Mouse (Mus musculus) hindbrain, embryonic 14.5 days (tissue): ENCODE measurements at regions not wholly inside any gene's neighbourhood (a gene's known extent, or its start where the extent isn't known, plus 50 kb on each side); places are given as distances from the start of the nearest gene placed in this dataset.

Experiments used
- ATAC-seq: fragments of 200-750 bp; cut with Nextera tagmentation; 2 replicates; pipeline ENCODE4 v1.8.0; 2017; ENCODE audit warnings: moderate number of reproducible peaks, mild to moderate bottlenecking, moderate TSS enrichment, moderate library complexity; ENCODE audit not compliant: low FRiP score
- DNase-seq: peaks from one replicate; pipeline ENCODE4 v3.0.0-alpha.2; 2015; ENCODE audit warnings: low spot score
- H3K27ac ChIP-seq: fragments of 300-500 bp; sonication (generic); 2 replicates; pipeline ENCODE4 v1.5.1; 2014; ENCODE audit warnings: mild to moderate bottlenecking, moderate library complexity
- H3K27me3 ChIP-seq: fragments of 300-500 bp; sonication (generic); 2 replicates; pipeline ENCODE4 v1.6.1; 2014; ENCODE audit warnings: mild to moderate bottlenecking, low read length, mixed read lengths; ENCODE audit not compliant: control insufficient read depth, insufficient read depth
- H3K36me3 ChIP-seq: fragments of 300-500 bp; sonication (generic); replicated peaks from 2 replicates; pipeline ENCODE4 v1.6.1; 2014; ENCODE audit not compliant: control insufficient read depth, insufficient read depth
- H3K4me1 ChIP-seq: fragments of 300-500 bp; sonication (generic); replicated peaks from 2 replicates; pipeline ENCODE4 v1.6.1; 2014; ENCODE audit warnings: antibody characterized with exemption, low read length, mixed read lengths; ENCODE audit not compliant: control insufficient read depth, insufficient read depth
- H3K4me2 ChIP-seq: fragments of 300-500 bp; sonication (generic); replicated peaks from 2 replicates; pipeline ENCODE4 v1.6.1; 2014; ENCODE audit warnings: mild to moderate bottlenecking, moderate library complexity
- H3K4me3 ChIP-seq: fragments of 300-500 bp; sonication (generic); replicated peaks from 2 replicates; pipeline ENCODE4 v1.5.1; 2014; ENCODE audit warnings: mild to moderate bottlenecking, low read length
- H3K9ac ChIP-seq: fragments of 300-500 bp; sonication (generic); 2 replicates; pipeline ENCODE4 v1.6.1; 2014
- H3K9me3 ChIP-seq: fragments of 300-500 bp; sonication (generic); 2 replicates; pipeline ENCODE4 v1.6.1; 2016; ENCODE audit warnings: low read length; ENCODE audit not compliant: control insufficient read depth
- WGBS: fragments of 180-500 bp; shearing (Covaris S2); extraction: QIAGEN DNeasy Blood & Tissue Kit; methylation state at CpG from one replicate; pipeline ENCODE4 v1.1.7; 2014; 5-methylcytosine and 5-hydroxymethylcytosine counted together

DNA sequence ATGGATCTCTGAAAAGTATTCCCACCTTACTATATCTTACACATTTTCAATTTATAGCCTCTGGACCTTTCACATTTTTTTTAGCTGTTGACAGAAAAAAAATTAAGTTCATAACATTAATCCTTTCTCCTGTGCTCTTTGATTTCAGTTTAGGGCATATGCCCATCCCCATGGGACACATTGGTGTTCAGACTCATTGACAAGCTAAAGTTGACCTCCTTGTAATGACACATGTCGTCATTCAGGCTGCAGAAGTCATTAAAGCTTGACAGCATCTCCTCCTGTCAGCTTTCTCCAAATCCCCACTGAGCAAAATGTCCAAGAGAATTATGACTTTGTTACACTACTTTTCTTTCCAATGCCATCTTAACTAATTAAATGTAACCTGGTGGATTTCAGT is 322.9 kb upstream of the Fsip2 start:
- ATAC-seq = no peak
- no peak overlapping the region for H3K4me2 ChIP-seq
- no peak overlapping the region for H3K9ac ChIP-seq
- H3K4me3 ChIP-seq = no peak overlapping the region
- H3K27me3 ChIP-seq = no peaks in the 10 kb centered on the region
- no peak for DNase-seq
- H3K36me3 ChIP-seq = no peaks in the 10 kb centered on the region
- 0 out of 2 replicates have a peak, but pooled peaks cover 3% of the 10 kb centered on the region for H3K9me3 ChIP-seq
- whole genome bisulfite sequencing = 34% methylated on average over 1 of the region's 1 CpGs
- H3K27ac ChIP-seq = no peak overlapping the region
- H3K4me1 ChIP-seq = no peaks in the 10 kb centered on the region

DNA sequence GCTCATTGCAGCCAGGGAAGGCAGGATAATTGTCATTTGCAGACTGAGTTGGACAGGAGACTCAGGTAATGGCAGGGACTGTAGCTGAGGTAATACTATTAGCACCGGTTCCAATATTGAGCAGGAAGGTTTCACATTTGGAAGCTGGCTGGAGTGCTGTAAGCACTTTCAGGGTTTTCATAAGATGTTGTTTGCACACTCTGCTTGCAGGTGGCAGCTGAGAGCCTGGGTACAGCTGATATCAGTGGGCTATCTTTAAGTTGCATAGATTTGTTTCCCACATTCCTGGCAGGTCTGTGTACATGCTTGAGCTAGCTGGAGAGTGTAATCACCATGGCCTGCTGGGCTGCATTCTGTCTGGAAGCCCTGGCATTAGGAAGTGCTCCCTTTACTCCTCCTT is 299.0 kb upstream of the Fsip2 start:
- Histone ChIP-seq H3K4me1 (no peaks in the 10 kb centered on the region), H3K9ac (no peak overlapping the region), H3K27ac (no peak overlapping the region), H3K4me2 (no peak overlapping the region), H3K9me3 (no peaks in the 10 kb centered on the region), H3K36me3 (no peaks in the 10 kb centered on the region), H3K4me3 (no peak overlapping the region), H3K27me3 (no peaks in the 10 kb centered on the region)
- ATAC-seq (no peak), DNase-seq (no peak)
- WGBS = 87% methylated on average over 1 of the region's 1 CpGs
